Mouse (Mus musculus): ENCODE measurements at regions not wholly inside any gene's neighbourhood (a gene's known extent, or its start where the extent isn't known, plus 50 kb on each side); places are given as distances from the start of the nearest gene placed in this dataset.

DNA sequence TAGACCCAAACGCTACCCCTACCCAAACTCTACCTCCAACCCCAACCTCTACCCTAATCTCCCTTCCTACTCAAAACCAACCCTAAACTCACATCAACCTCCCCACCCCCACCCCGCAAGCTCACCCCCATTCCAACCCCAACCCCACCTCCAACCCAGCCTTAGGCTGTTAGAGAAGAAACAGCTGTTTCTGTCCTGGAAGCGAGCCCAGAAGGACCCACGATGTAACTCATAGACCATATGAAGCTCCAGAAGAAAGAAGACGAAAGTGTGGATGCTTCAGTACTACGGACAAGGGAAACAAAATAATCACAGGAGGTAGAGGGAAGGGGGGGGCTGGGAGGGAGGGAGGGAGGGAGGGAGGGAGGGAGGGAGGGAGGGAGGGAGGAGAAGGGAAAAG lies 58.4 kb downstream of the Sox11 start:
- H3K27me3 ChIP-seq (replicated peaks): no peaks in the 10 kb centered on the region
- no peaks in the 10 kb centered on the region for H3K36me3 ChIP-seq (replicated peaks)
- H3K4me2 ChIP-seq: no peak overlapping the region
- no peak overlapping the region for H3K27ac ChIP-seq
- no peaks in the 10 kb centered on the region for H3K9me3 ChIP-seq
- H3K4me1 ChIP-seq: no peaks in the 10 kb centered on the region
- no peak for ATAC-seq (replicated peaks)
- no peak overlapping the region for H3K9ac ChIP-seq
- H3K4me3 ChIP-seq: no peak overlapping the region
- WGBS: 81% methylated on average over 6 of the region's 6 CpGs

DNA sequence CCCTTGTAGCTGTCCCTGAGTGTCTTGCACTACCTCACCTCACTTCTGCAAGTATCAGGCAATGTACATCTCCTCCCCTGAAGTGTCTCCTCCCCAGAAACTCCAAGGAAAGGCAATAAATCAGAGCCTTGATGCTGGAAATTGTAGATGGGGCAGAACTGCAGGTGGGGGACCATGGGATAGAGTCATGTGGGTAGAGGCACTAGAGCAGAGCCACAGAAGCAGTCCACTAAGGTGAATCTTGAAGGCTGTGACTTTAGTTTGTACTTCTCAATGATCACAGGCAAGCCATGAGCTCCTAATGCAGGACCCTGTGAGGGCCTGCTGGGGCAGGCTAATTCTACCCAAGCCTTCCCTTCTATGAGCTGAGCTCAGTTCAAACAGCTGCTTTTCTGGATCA lies 80.4 kb downstream of the Sox11 start:
- no peaks in the 10 kb centered on the region for H3K27me3 ChIP-seq (replicated peaks)
- H3K9ac ChIP-seq: no peak overlapping the region
- no peak overlapping the region for H3K4me2 ChIP-seq

DNA sequence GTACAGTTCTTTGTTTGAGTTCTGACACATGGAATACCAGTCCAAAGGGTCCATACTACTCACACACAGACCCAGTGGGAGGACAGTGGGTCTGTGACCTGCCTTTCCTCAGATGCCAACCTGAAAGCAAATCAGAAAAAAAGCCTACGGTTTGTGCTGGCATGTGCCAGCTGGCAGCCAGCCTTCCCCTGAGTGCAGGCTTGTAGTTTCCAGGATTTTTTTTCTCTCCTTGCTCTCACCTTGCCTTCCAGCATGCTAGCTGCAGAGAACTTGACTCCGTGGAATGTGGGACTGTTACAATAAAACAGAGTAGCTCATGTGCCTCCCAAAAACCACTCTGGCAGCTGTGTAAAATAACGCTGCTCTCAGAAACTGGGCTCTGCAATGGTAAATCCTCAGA lies 88.2 kb downstream of the Sox11 start:
- Histone ChIP-seq H3K36me3 (replicated peaks) (no peaks in the 10 kb centered on the region), H3K9ac (no peak overlapping the region), H3K27ac (no peak overlapping the region), H3K4me2 (no peak overlapping the region), H3K27me3 (replicated peaks) (no peaks in the 10 kb centered on the region), H3K9me3 (no peaks in the 10 kb centered on the region), H3K4me3 (no peak overlapping the region), H3K4me1 (peaks cover 10% of the 10 kb centered on the region)
- no peak for ATAC-seq (replicated peaks)
- WGBS: 50% methylated on average over 3 of the region's 3 CpGs

More for the DNA sequence above, 80.4 kb downstream of the Sox11 start:
- ATAC-seq (replicated peaks): no peak
- Histone ChIP-seq H3K36me3 (replicated peaks) (no peaks in the 10 kb centered on the region), H3K4me3 (no peak overlapping the region), H3K9me3 (no peaks in the 10 kb centered on the region), H3K27ac (no peak overlapping the region), H3K4me1 (no peaks in the 10 kb centered on the region)

- Histone ChIP-seq H3K9ac (no peak overlapping the region), H3K4me1 (peaks cover 30% of the 10 kb centered on the region)
- 76% methylated on average over 5 of the region's 5 CpGs for WGBS
Observed at GRCm38 (mm10) chr12:27251521-27251920, 90.9 kb downstream of the Sox11 start.

DNA sequence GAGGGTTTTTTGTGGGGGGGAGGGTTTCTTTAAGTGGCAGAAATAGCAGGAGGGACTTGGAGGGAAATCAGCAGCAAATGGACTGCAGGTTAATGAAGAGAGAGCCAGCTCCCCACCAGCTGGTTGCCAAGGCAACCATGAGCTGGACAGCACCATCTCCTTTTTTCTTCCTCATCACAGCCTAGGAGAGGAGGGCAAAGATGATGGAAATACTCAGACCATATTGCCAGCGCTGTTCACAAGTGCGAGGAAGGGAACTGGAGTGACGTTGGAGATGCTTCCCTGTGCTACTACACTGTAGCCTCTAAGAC lies 93.9 kb downstream of the Sox11 start:
- Histone ChIP-seq H3K27ac (peak overlapping the region; percentile 92), H3K4me3 (no peak overlapping the region), H3K9ac (peak overlapping the region; percentile 17; the same call in 1 of the 2 replicates), H3K36me3 (replicated peaks) (no peaks in the 10 kb centered on the region), H3K4me1 (peaks cover 26% of the 10 kb centered on the region), H3K9me3 (no peaks in the 10 kb centered on the region), H3K4me2 (peak overlapping the region; percentile 11), H3K27me3 (replicated peaks) (no peaks in the 10 kb centered on the region)
- ATAC-seq (replicated peaks): peak; percentile 94
- WGBS: 8% methylated on average over 3 of the region's 3 CpGs

More at GRCm38 (mm10) chr12:27251521-27251920, 90.9 kb downstream of the Sox11 start:
- H3K9me3 ChIP-seq: no peaks in the 10 kb centered on the region
- ATAC-seq (replicated peaks): no peak
- no peaks in the 10 kb centered on the region for H3K36me3 ChIP-seq (replicated peaks)
- H3K27ac ChIP-seq: no peak overlapping the region
- no peaks in the 10 kb centered on the region for H3K27me3 ChIP-seq (replicated peaks)
- no peak overlapping the region for H3K4me3 ChIP-seq
- no peak overlapping the region for H3K4me2 ChIP-seq

GRCm38 (mm10) chr12:27247756-27248544 lies 94.4 kb downstream of the Sox11 start:
- ATAC-seq (replicated peaks): peak; percentile 84
- no peak overlapping the region for H3K4me3 ChIP-seq
- no peaks in the 10 kb centered on the region for H3K27me3 ChIP-seq (replicated peaks)
- H3K9me3 ChIP-seq: no peaks in the 10 kb centered on the region
- peak overlapping the region; percentile 11 for H3K4me2 ChIP-seq
- peaks cover 26% of the 10 kb centered on the region for H3K4me1 ChIP-seq
- 21% methylated on average over 10 of the region's 10 CpGs for WGBS
- H3K36me3 ChIP-seq (replicated peaks): no peaks in the 10 kb centered on the region
- H3K27ac ChIP-seq: peak overlapping the region; percentile 92
- H3K9ac ChIP-seq: peak overlapping the region; percentile 17; the same call in 1 of the 2 replicates

DNA sequence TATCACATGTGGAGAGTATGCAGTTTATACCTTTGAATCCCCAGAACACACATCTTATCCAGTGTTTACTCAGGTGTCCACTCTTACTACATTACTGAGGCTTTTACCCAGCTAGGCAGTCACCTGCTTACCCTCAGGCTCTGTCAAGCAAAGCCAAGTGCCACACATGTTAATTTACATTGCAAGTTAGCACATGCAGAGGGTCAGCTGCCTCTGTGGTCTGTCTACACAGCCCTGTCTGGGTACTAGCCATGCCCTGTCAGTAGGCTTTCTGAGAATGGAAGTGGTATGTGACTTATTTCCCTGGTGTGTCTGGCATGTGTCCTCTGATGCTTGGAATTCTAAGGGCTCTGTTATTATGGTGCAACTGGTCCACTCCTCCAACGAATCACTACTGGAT lies 106.6 kb downstream of the Sox11 start:
- no peak overlapping the region for H3K9ac ChIP-seq
- no peak for ATAC-seq (replicated peaks)
- no peak overlapping the region for H3K4me3 ChIP-seq
- no peak overlapping the region for H3K27ac ChIP-seq
- H3K27me3 ChIP-seq (replicated peaks): no peaks in the 10 kb centered on the region
- no peaks in the 10 kb centered on the region for H3K9me3 ChIP-seq
- 68% methylated on average over 1 of the region's 1 CpGs for WGBS
- H3K4me2 ChIP-seq: no peak overlapping the region
- H3K36me3 ChIP-seq (replicated peaks): no peaks in the 10 kb centered on the region
- H3K4me1 ChIP-seq: no peaks in the 10 kb centered on the region

DNA sequence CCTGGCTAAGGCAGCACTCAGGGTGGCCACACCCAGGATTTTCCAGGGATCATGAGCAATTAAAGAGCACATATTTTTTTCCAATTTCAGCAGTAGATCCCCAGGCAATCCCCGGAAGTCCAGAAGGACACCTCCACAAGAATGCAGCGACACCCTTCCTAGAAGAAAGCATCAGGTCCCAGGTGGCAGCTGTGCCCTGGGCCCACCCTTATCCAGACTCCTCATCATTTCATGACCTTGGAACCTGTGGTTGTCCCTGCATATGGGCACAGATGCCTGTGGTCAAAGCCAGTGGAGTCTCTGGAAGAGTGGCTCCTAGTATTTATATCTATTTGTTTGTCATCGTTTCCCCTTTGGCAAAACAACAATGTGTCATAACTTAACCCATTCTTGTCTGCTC lies 120.8 kb downstream of the Sox11 start:
- no peak overlapping the region for H3K27ac ChIP-seq
- no peaks in the 10 kb centered on the region for H3K4me1 ChIP-seq
- no peaks in the 10 kb centered on the region for H3K27me3 ChIP-seq (replicated peaks)
- WGBS: 90% methylated on average over 3 of the region's 3 CpGs
- no peak overlapping the region for H3K9ac ChIP-seq
- no peak for ATAC-seq (replicated peaks)
- no peak overlapping the region for H3K4me2 ChIP-seq
- H3K9me3 ChIP-seq: no peaks in the 10 kb centered on the region
- H3K36me3 ChIP-seq (replicated peaks): no peaks in the 10 kb centered on the region
- H3K4me3 ChIP-seq: no peak overlapping the region

- no peaks in the 10 kb centered on the region for H3K4me1 ChIP-seq
- no peak overlapping the region for H3K4me2 ChIP-seq
- H3K9me3 ChIP-seq: no peaks in the 10 kb centered on the region
- H3K4me3 ChIP-seq: no peak overlapping the region
- H3K27ac ChIP-seq: no peak overlapping the region
- no peaks in the 10 kb centered on the region for H3K36me3 ChIP-seq (replicated peaks)
- H3K9ac ChIP-seq: no peak overlapping the region
- 71% methylated on average over 7 of the region's 7 CpGs for WGBS
- H3K27me3 ChIP-seq (replicated peaks): no peaks in the 10 kb centered on the region
- ATAC-seq (replicated peaks): no peak
Observed at GRCm38 (mm10) chr12:27201191-27201590, 141.2 kb downstream of the Sox11 start.

DNA sequence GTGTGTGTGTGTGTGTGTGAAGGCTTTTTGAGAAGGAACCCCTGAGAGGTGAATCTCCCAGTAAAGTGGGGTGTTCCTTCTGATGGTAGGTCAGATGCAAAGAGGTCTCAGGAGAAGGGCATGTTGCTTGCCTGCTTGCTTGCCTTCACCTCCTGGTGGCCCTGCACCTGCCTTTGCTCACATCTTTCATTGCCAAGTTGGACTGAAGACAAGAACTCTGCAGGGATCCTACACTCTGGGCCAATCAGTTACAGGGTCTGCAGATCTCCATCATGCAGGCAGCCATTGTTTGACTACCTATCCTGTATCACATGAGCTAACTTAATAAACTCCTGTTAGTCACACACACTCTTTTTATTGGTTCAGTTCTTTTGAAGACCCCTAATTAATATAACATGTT lies 148.4 kb downstream of the Sox11 start:
- no peak for ATAC-seq (replicated peaks)
- Histone ChIP-seq H3K4me2 (no peak overlapping the region), H3K4me1 (no peaks in the 10 kb centered on the region), H3K36me3 (replicated peaks) (no peaks in the 10 kb centered on the region), H3K9ac (no peak overlapping the region), H3K9me3 (no peaks in the 10 kb centered on the region), H3K4me3 (no peak overlapping the region), H3K27ac (no peak overlapping the region), H3K27me3 (replicated peaks) (no peaks in the 10 kb centered on the region)

GRCm38 (mm10) chr12:27191916-27192315 lies 150.5 kb downstream of the Sox11 start:
- WGBS: 70% methylated on average over 6 of the region's 6 CpGs
- Histone ChIP-seq H3K4me1 (no peaks in the 10 kb centered on the region), H3K27ac (no peak overlapping the region), H3K36me3 (replicated peaks) (no peaks in the 10 kb centered on the region), H3K4me3 (no peak overlapping the region), H3K9ac (no peak overlapping the region), H3K4me2 (no peak overlapping the region), H3K9me3 (no peaks in the 10 kb centered on the region), H3K27me3 (replicated peaks) (no peaks in the 10 kb centered on the region)
- no peak for ATAC-seq (replicated peaks)

DNA sequence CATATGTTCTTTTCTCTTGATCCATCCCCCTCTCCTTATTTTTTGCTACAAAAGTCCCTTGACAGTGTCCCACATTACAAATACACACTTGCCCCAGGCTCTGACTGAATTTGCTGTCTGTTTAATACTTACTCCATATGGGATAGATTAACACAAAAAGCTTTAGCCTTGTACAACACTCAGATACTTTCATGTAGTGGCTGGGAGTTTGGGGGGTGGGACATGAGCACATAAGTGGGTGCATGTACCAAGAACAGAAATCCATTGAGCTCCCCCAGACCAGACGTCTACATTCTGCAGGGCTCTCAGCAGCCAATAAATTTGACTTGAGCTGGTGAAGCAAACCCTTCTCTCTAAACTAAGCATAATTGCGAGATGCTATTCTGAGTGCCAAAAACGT lies 154.9 kb downstream of the Sox11 start:
- Histone ChIP-seq H3K4me3 (no peak overlapping the region), H3K4me2 (no peak overlapping the region), H3K27ac (no peak overlapping the region), H3K36me3 (replicated peaks) (no peaks in the 10 kb centered on the region), H3K4me1 (peaks cover 11% of the 10 kb centered on the region), H3K27me3 (replicated peaks) (no peaks in the 10 kb centered on the region), H3K9ac (no peak overlapping the region), H3K9me3 (no peaks in the 10 kb centered on the region)
- 77% methylated on average over 3 of the region's 3 CpGs for WGBS
- ATAC-seq (replicated peaks): no peak
